Mouse (Mus musculus) effector memory CD4-positive, alpha-beta T cell, adult 7 months (primary cell): ENCODE results near the gene H2al2a. TPM values are rescaled to one million over a fixed set of nuclear protein-coding genes. Genes with fewer than 3 reads are reported as not detected.

Experiments used
- polyA plus RNA-seq: library from polyadenylated mRNA; unstranded; fragments of 100-300 nt; shearing (Covaris generic); gene quantifications from one replicate; pipeline ENCODE4 v1.2.1, GENCODE M21; 2017

H2al2a gene
- polyA plus RNA-seq: not detected

GRCm38 (mm10) chr2:17996858-17997257 lies at the start of gene H2al2a:
TSS of gene H2al2a (minus strand) at chr2:17996958.

GRCm38 (mm10) chr2:18037491-18037890 lies 40.7 kb upstream of the H2al2a start, which contains the start of gene A930004D18Rik:
TSS of gene A930004D18Rik (minus strand) at chr2:18037737.

Other genes with a start within 250 kb of the H2al2a start
- gene A930004D18Rik, start 40.8 kb upstream of the H2al2a start, polyA plus RNA-seq: not detected
- gene Skida1, start 52.1 kb upstream of the H2al2a start, polyA plus RNA-seq: 1.0 TPM
- gene Mllt10, start 58.3 kb upstream of the H2al2a start, polyA plus RNA-seq: 93.8 TPM